Mouse (Mus musculus): ENCODE measurements around the gene Agbl1. TPM values are rescaled to one million over a fixed set of nuclear protein-coding genes. Genes with fewer than 3 reads are reported as not detected.
A peak's percentile ranks its signal among the peaks of the same experiment; 100 is the strongest.

The Agbl1 gene
- polyA plus RNA-seq, 3 experiments from 2014 or later: 0.13 to 0.28 TPM; not detected in 1

GRCm38 (mm10) chr7:76392296-76392940, 162.7 kb downstream of the Agbl1 start:
- no peak for ATAC-seq

- peak; percentile 74 for ATAC-seq
Observed at GRCm38 (mm10) chr7:76392941-76393817, 163.5 kb downstream of the Agbl1 start.

- ATAC-seq: no peak
Observed at GRCm38 (mm10) chr7:76407930-76408557, 178.4 kb downstream of the Agbl1 start.

- ATAC-seq: no peak
Observed at GRCm38 (mm10) chr7:76409020-76409419, 179.3 kb downstream of the Agbl1 start.

GRCm38 (mm10) chr7:76410403-76411180, 180.9 kb downstream of the Agbl1 start:
- ATAC-seq: no peak

- no peak for ATAC-seq
Observed at GRCm38 (mm10) chr7:76411933-76412587, 182.4 kb downstream of the Agbl1 start.

GRCm38 (mm10) chr7:76416084-76416597, 186.5 kb downstream of the Agbl1 start:
- ATAC-seq: no peak

GRCm38 (mm10) chr7:76438581-76438980, 208.9 kb downstream of the Agbl1 start:
- ATAC-seq: no peak

- ATAC-seq: no peak
Observed at GRCm38 (mm10) chr7:76438988-76439387, 209.3 kb downstream of the Agbl1 start.

GRCm38 (mm10) chr7:76462361-76463001, 232.8 kb downstream of the Agbl1 start:
- ATAC-seq: no peak

GRCm38 (mm10) chr7:76466427-76466826, 236.7 kb downstream of the Agbl1 start:
- no peak for ATAC-seq

GRCm38 (mm10) chr7:76474233-76474632, 244.5 kb downstream of the Agbl1 start:
- no peak for ATAC-seq

- no peak for ATAC-seq
Observed at GRCm38 (mm10) chr7:76485546-76485945, 255.9 kb downstream of the Agbl1 start.

- ATAC-seq: no peak
Observed at GRCm38 (mm10) chr7:76487519-76487918, 257.8 kb downstream of the Agbl1 start.

GRCm38 (mm10) chr7:76524291-76524690, 294.6 kb downstream of the Agbl1 start:
- no peak for ATAC-seq

GRCm38 (mm10) chr7:76546456-76546855, 316.8 kb downstream of the Agbl1 start:
- no peak for ATAC-seq

GRCm38 (mm10) chr7:76547313-76547712, 317.6 kb downstream of the Agbl1 start:
- no peak for ATAC-seq

- ATAC-seq: no peak
Observed at GRCm38 (mm10) chr7:76551860-76552259, 322.2 kb downstream of the Agbl1 start.

GRCm38 (mm10) chr7:76560564-76561258, 331.0 kb downstream of the Agbl1 start:
- ATAC-seq: no peak

- no peak for ATAC-seq
Observed at GRCm38 (mm10) chr7:76562506-76562905, 332.8 kb downstream of the Agbl1 start.

Measured in inflammation-experienced regulatory T-cells, adult 6 months (primary cell).